Mouse (Mus musculus) intestine, embryonic 14.5 days (tissue): ENCODE data around the gene Thg1l. TPM values are rescaled to one million over a fixed set of nuclear protein-coding genes. Genes with fewer than 3 reads are reported as not detected.
A peak's percentile ranks its signal among the peaks of the same experiment; 100 is the strongest.

Experiments
- ATAC-seq: fragments of 200-750 bp; cut with Nextera tagmentation; replicated peaks from 2 replicates; pipeline ENCODE4 v1.8.0; 2017; ENCODE audit warnings: low read depth, moderate number of reproducible peaks, moderate TSS enrichment, moderate library complexity; ENCODE audit not compliant: low FRiP score, low TSS enrichment
- DNase-seq: peaks from one replicate; pipeline ENCODE4 v3.0.0-alpha.2; 2018; ENCODE audit warnings: low spot score
- H3K27ac ChIP-seq: fragments of 300-500 bp; sonication (generic); 2 replicates; pipeline ENCODE4 v1.5.1; 2014; ENCODE audit warnings: low read depth, mild to moderate bottlenecking, control low read depth
- H3K27me3 ChIP-seq: fragments of 300-500 bp; sonication (generic); replicated peaks from 2 replicates; pipeline ENCODE4 v1.6.1; 2014; ENCODE audit warnings: low read length, control low read depth; ENCODE audit not compliant: control insufficient read depth, insufficient read depth
- H3K36me3 ChIP-seq: fragments of 300-500 bp; sonication (generic); 2 replicates; pipeline ENCODE4 v1.6.1; 2014; ENCODE audit warnings: low read length, control low read depth; ENCODE audit not compliant: control insufficient read depth, insufficient read depth
- H3K4me1 ChIP-seq: fragments of 300-500 bp; sonication (generic); replicated peaks from 2 replicates; pipeline ENCODE4 v1.6.1; 2014; ENCODE audit warnings: low read length, control low read depth, mixed read lengths; ENCODE audit not compliant: control insufficient read depth, insufficient read depth
- H3K4me2 ChIP-seq: fragments of 300-500 bp; sonication (generic); 2 replicates; pipeline ENCODE4 v1.6.1; 2014; ENCODE audit warnings: low read length
- H3K4me3 ChIP-seq: fragments of 300-500 bp; sonication (generic); 2 replicates; pipeline ENCODE4 v1.5.1; 2014; ENCODE audit warnings: low read depth, low read length, control low read depth, mixed read lengths
- H3K9ac ChIP-seq: fragments of 300-500 bp; sonication (generic); 2 replicates; pipeline ENCODE4 v1.6.1; 2014; ENCODE audit warnings: mild to moderate bottlenecking, low read length
- H3K9me3 ChIP-seq: fragments of 300-500 bp; sonication (generic); 2 replicates; pipeline ENCODE4 v1.6.1; 2016; ENCODE audit warnings: low read length, control low read depth; ENCODE audit not compliant: control insufficient read depth
- WGBS: fragments of 180-500 bp; shearing (Covaris S2); extraction: QIAGEN DNeasy Blood & Tissue Kit; methylation state at CpG from one replicate; pipeline ENCODE4 v1.1.7; 2014; 5-methylcytosine and 5-hydroxymethylcytosine counted together
- polyA plus RNA-seq: library from polyadenylated mRNA; unstranded; fragments of >200 nt; fragmentation: Nextera tagmentation; extraction: Ambion mirVana; gene quantifications from 2 replicates; pipeline ENCODE4 v1.2.1, GENCODE M21; 2014

The Thg1l gene
- polyA plus RNA-seq, 1 experiment from 2014 or later, result 12.2 TPM

DNA sequence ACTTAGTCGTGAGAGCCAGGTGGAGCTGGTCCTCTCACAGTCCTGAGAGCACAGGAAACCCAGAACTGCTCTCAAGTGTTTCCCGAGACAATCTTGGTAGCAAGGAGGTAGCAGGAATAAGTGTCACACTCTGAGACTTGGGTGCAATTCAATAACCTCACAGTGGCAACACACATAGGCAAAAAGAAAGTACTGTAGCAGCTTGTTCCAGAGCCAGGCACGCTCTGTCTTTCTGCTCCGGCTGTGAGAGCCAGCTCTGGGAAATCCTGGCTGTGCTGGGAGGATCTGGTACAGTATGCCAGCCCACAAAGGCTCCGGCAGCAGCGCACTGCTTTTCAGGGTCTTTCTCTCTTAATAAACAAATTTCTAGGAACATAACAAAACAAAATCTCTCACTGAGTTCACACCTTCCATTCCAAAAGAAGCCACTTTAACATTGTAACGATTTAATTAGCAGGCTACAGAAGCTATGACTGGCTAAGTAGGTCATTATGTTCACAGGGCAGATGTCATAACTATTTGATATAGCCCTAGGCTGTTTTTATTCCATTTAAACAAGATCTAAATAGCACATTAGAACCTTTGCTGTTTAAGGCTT is 12.1 kb downstream of the Thg1l start:
- Histone ChIP-seq H3K36me3 (peaks cover 10% of the 10 kb centered on the region; the same call in 1 of the 2 replicates), H3K9me3 (no peaks in the 10 kb centered on the region), H3K4me1 (peaks cover 10% of the 10 kb centered on the region), H3K4me3 (peak overlapping the region; percentile 93), H3K4me2 (peak overlapping the region; percentile 67), H3K27me3 (no peaks in the 10 kb centered on the region), H3K9ac (peak overlapping the region; percentile 79), H3K27ac (no peak overlapping the region)
- ATAC-seq (no peak), DNase-seq (no peak)
- 56% methylated on average over 7 of the region's 7 CpGs for WGBS

DNA sequence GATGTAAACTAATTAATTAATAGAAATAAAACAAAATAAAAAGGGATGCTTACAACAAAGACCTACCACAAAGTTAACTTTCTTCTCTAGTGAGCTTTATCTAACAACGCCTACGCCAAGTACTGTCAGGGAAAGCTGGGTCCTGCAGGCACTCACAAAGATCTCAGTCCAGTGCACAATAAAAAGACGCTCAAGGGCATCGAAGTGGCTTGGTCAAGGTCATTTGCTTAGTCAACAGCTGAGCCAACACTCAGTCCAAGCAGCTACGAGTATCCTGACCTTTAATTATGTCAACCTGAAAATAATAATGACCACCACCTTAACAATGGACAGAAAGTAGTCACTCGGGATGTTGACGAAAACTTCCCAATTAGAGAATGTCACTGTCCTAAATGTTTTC is 13.0 kb downstream of the Thg1l start:
- no peak for ATAC-seq
- H3K4me1 ChIP-seq, result peaks cover 10% of the 10 kb centered on the region
- H3K4me2 ChIP-seq, result no peak overlapping the region
- no peak for DNase-seq
- H3K27me3 ChIP-seq, result no peaks in the 10 kb centered on the region
- no peaks in the 10 kb centered on the region for H3K9me3 ChIP-seq
- H3K4me3 ChIP-seq, result no peak overlapping the region
- 92% methylated on average over 7 of the region's 7 CpGs for WGBS
- no peak overlapping the region for H3K9ac ChIP-seq
- H3K27ac ChIP-seq, result no peak overlapping the region
- H3K36me3 ChIP-seq, result peaks cover 11% of the 10 kb centered on the region

DNA sequence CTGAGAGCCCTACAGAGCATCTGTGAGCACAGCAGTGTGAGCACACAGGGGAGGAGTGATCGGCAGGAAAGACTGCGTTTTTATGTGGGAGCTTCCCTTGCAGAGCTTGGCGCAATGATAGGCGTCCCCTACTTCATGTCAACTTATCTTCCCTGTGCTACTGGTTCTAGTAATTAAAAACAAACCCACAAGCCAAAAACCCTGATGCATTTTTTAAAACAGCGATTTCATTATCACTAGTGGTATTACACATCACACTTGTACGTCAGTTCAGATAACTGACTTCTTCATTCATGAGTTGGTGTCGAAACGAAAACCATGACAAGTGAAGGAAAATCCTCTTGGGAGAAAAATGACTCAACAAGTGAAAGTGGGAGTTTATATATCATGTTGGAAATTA is 16.4 kb downstream of the Thg1l start:
- ATAC-seq (no peak), DNase-seq (no peak)
- H3K4me3 ChIP-seq, result no peak overlapping the region
- peaks cover 43% of the 10 kb centered on the region for H3K36me3 ChIP-seq
- no peaks in the 10 kb centered on the region for H3K9me3 ChIP-seq
- no peak overlapping the region for H3K4me2 ChIP-seq
- H3K4me1 ChIP-seq, result peaks cover 10% of the 10 kb centered on the region
- WGBS, result 87% methylated on average over 8 of the region's 8 CpGs
- no peak overlapping the region for H3K9ac ChIP-seq
- no peak overlapping the region for H3K27ac ChIP-seq
- no peaks in the 10 kb centered on the region for H3K27me3 ChIP-seq

DNA sequence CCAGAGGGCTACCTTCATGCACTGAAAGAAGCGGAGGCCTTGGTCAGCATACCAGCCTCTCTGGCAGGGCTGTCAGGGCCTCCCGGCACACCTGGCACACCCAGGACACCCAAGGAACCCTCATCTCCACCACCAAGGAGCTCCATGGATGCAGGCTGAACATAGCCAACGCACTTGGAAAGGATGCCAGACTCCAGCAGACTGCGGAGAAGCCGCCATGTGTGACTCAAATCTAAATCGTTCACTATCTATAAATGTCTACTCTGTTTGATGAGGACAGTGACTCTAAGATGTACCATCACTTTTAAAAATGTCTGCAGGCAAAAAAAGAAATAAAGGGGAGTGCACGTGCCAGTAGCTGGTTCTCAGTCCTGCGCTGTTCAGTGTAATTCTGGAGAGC is 17.8 kb downstream of the Thg1l start:
- Histone ChIP-seq H3K36me3 (peaks cover 58% of the 10 kb centered on the region), H3K4me3 (no peak overlapping the region), H3K9ac (no peak overlapping the region), H3K4me2 (no peak overlapping the region), H3K27ac (no peak overlapping the region), H3K4me1 (no peaks in the 10 kb centered on the region), H3K9me3 (no peaks in the 10 kb centered on the region), H3K27me3 (no peaks in the 10 kb centered on the region)
- 94% methylated on average over 8 of the region's 8 CpGs for WGBS
- no peak for ATAC-seq
- DNase-seq, result no peak

DNA sequence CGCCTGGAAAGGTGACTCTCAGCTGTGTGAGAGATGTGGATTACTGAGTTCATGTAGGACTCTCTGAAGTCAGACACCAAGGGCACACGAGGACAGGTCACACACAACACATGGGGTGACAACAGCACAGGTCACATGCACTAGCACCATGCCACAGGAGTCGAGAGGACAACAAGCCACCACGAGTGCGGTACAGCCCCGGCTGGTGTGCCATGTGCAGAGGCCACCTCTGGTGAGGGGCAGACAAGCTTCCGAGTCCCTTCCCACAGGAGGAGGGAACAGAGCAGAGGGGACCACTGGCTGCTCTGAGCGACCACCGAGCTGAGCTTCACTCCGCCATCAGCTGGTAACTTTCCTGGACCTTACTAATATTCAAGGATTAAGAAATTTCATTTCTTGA is 22.5 kb downstream of the Thg1l start:
- no peak overlapping the region for H3K27ac ChIP-seq
- no peak overlapping the region for H3K9ac ChIP-seq
- WGBS, result 86% methylated on average over 10 of the region's 10 CpGs
- peaks cover 87% of the 10 kb centered on the region for H3K36me3 ChIP-seq
- DNase-seq (no peak), ATAC-seq (no peak)
- H3K27me3 ChIP-seq, result no peaks in the 10 kb centered on the region
- H3K4me2 ChIP-seq, result no peak overlapping the region
- H3K4me1 ChIP-seq, result no peaks in the 10 kb centered on the region
- H3K9me3 ChIP-seq, result no peaks in the 10 kb centered on the region
- no peak overlapping the region for H3K4me3 ChIP-seq

DNA sequence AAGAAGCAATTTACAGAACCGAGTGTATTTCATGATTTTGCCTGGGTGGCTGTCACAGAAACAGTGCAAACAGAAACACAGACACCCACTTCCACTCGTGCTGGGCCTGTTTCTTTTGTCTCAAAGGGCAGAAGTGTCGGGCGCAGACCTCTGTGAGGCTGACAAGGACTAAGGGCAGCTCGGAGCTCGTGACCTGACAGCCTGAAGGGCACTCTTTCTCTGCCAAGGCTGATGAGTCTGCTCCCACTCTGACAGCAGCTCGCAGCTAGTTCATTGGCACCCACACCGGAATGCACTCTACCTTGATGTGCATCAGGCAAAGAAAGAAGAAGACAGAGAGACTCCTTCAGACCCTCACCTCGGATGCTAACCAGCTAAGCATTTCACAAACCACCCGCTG is 25.8 kb downstream of the Thg1l start:
- Histone ChIP-seq H3K9me3 (no peaks in the 10 kb centered on the region), H3K4me1 (no peaks in the 10 kb centered on the region), H3K4me2 (no peak overlapping the region), H3K27ac (no peak overlapping the region), H3K9ac (no peak overlapping the region), H3K4me3 (no peak overlapping the region), H3K36me3 (peaks cover 56% of the 10 kb centered on the region), H3K27me3 (no peaks in the 10 kb centered on the region)
- DNase-seq (no peak), ATAC-seq (no peak)
- 85% methylated on average over 10 of the region's 10 CpGs for WGBS

DNA sequence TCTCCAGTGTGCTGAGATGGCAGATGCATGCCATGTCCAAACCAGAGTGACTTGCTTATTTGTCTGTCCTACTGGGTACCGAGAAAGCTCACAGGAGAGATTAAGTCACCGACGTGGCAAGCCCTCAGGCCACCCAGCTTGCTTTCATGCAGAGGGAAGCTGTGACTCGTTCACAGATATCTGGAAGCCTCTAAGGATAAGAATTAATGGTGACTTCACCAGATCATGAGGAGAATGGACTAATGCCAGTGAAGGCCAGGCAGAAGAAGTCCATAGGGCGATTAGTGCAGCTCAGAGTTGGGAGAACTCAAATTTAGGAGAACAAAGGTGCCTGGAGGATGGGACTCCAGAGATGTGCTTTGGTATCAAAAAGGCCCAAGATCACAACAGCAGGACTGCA is 27.8 kb downstream of the Thg1l start:
- peaks cover 36% of the 10 kb centered on the region for H3K36me3 ChIP-seq
- H3K9ac ChIP-seq, result no peak overlapping the region
- DNase-seq, result no peak
- no peak overlapping the region for H3K4me2 ChIP-seq
- H3K4me1 ChIP-seq, result no peaks in the 10 kb centered on the region
- no peaks in the 10 kb centered on the region for H3K27me3 ChIP-seq
- ATAC-seq, result no peak
- WGBS, result 58% methylated on average over 5 of the region's 5 CpGs
- no peaks in the 10 kb centered on the region for H3K9me3 ChIP-seq
- H3K4me3 ChIP-seq, result no peak overlapping the region
- H3K27ac ChIP-seq, result no peak overlapping the region

DNA sequence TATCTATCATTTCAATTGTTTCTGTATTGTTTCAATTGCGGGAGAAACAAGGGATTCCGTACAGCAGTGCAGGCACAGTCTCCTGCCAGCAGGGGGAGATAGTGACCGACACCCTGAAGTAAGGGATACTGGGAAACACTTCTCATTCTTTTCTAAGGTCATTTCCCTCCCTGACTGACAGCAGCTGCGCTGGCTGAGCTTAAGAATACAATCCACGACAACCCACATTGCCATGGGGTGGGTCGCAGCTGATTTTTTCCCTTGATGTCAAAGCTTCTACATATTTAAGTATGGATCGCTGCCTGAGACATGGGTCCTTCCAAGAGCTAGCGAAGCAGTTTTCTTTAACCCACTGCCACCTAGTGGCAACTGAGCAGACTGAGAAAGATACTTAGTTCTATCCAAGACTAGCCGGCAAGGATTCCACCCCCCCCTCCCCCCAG is 28.6 kb downstream of the Thg1l start:
- Histone ChIP-seq H3K9me3 (no peaks in the 10 kb centered on the region), H3K27me3 (no peaks in the 10 kb centered on the region), H3K4me1 (0 out of 2 replicates have a peak, but pooled peaks cover 1% of the 10 kb centered on the region), H3K36me3 (peaks cover 29% of the 10 kb centered on the region), H3K9ac (peak overlapping the region; percentile 21; the same call in 1 of the 2 replicates), H3K27ac (no peak overlapping the region), H3K4me2 (peak overlapping the region; percentile 47), H3K4me3 (peak overlapping the region; percentile 30)
- 1% methylated on average over 9 of the region's 9 CpGs for WGBS
- peak; percentile 89 for ATAC-seq
- peak; percentile 95 for DNase-seq

DNA sequence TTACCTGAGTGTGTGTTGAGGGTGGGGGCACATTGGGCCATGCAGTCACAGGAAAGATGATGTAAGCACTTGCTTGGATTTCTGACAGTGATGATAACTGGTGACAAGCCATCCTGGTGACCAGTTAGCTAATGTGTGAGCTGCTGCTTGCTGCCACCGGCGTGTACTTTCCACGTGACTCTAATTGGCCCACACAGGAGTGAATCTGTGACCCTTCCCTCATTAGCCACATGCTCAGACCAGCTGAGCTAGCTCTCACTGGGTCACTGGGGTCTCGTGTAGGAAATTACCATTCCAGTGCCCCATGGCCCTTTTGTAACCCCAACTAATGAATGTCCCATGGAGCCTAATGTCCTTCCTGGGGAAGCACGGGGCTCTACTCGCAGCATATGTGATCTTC is 29.9 kb downstream of the Thg1l start:
- no peak overlapping the region for H3K4me2 ChIP-seq
- no peak overlapping the region for H3K4me3 ChIP-seq
- no peak overlapping the region for H3K9ac ChIP-seq
- H3K27ac ChIP-seq, result no peak overlapping the region
- H3K36me3 ChIP-seq, result peaks cover 16% of the 10 kb centered on the region
- ATAC-seq (no peak), DNase-seq (no peak)
- H3K9me3 ChIP-seq, result no peaks in the 10 kb centered on the region
- WGBS, result 72% methylated on average over 6 of the region's 6 CpGs
- H3K27me3 ChIP-seq, result no peaks in the 10 kb centered on the region
- 0 out of 2 replicates have a peak, but pooled peaks cover 6% of the 10 kb centered on the region for H3K4me1 ChIP-seq
